Mouse (Mus musculus) naive thymus-derived CD4-positive, alpha-beta T cell, adult 2 months (primary cell): ENCODE results near the gene Dip2c.
A peak's percentile ranks its signal among the peaks of the same experiment; 100 is the strongest.

Source experiments
- DNase-seq: peaks from one replicate; pipeline ENCODE4 v3.0.0-alpha.2; 2011; ENCODE audit warnings: low read depth

Dip2c gene

GRCm38 (mm10) chr13:9424434-9424833, 148.1 kb downstream of the Dip2c start:
- DNase-seq, result no peak

- DNase-seq, result no peak
Observed at GRCm38 (mm10) chr13:9426267-9426666, 149.9 kb downstream of the Dip2c start.

- no peak for DNase-seq
Observed at GRCm38 (mm10) chr13:9426779-9427178, 150.5 kb downstream of the Dip2c start.

GRCm38 (mm10) chr13:9429884-9430283, 153.6 kb downstream of the Dip2c start:
- DNase-seq, result peak; percentile 37

GRCm38 (mm10) chr13:9430724-9431123, 154.4 kb downstream of the Dip2c start:
- no peak for DNase-seq

- DNase-seq, result no peak
Observed at GRCm38 (mm10) chr13:9431441-9431840, 155.1 kb downstream of the Dip2c start.

GRCm38 (mm10) chr13:9443066-9443465, 166.7 kb downstream of the Dip2c start:
- no peak for DNase-seq

- DNase-seq, result no peak
Observed at GRCm38 (mm10) chr13:9445533-9446294, 169.4 kb downstream of the Dip2c start.

- no peak for DNase-seq
Observed at GRCm38 (mm10) chr13:9446448-9447115, 170.3 kb downstream of the Dip2c start.

- no peak for DNase-seq
Observed at GRCm38 (mm10) chr13:9450276-9450675, 173.9 kb downstream of the Dip2c start.

GRCm38 (mm10) chr13:9451952-9452351, 175.6 kb downstream of the Dip2c start:
- DNase-seq, result no peak

- DNase-seq, result no peak
Observed at GRCm38 (mm10) chr13:9454426-9455177, 178.3 kb downstream of the Dip2c start.

- no peak for DNase-seq
Observed at GRCm38 (mm10) chr13:9455979-9456378, 179.7 kb downstream of the Dip2c start.

- no peak for DNase-seq
Observed at GRCm38 (mm10) chr13:9457420-9458308, 181.3 kb downstream of the Dip2c start.

GRCm38 (mm10) chr13:9464457-9464856, 188.1 kb downstream of the Dip2c start:
- DNase-seq, result no peak

GRCm38 (mm10) chr13:9467216-9467615, 190.9 kb downstream of the Dip2c start:
- DNase-seq, result peak; percentile 78

GRCm38 (mm10) chr13:9473383-9473782, 197.1 kb downstream of the Dip2c start:
- DNase-seq, result no peak

GRCm38 (mm10) chr13:9481722-9482121, 205.4 kb downstream of the Dip2c start:
- no peak for DNase-seq

- DNase-seq, result no peak
Observed at GRCm38 (mm10) chr13:9489696-9490095, 213.4 kb downstream of the Dip2c start.

GRCm38 (mm10) chr13:9494726-9495125, 218.4 kb downstream of the Dip2c start:
- DNase-seq, result peak; percentile 9

GRCm38 (mm10) chr13:9504118-9504856, 228.0 kb downstream of the Dip2c start:
- no peak for DNase-seq
